Mouse (Mus musculus) embryonic fibroblast, embryonic 13.5 days (primary cell): ENCODE data around the gene Bcat1.

Experiments
- CTCF ChIP-seq: IDR thresholded peaks from 2 replicates; pipeline ENCODE4 v1.5.1; 2011; ENCODE audit warnings: mild to moderate bottlenecking, control low read depth, low read length, moderate library complexity, borderline replicate concordance; ENCODE audit not compliant: insufficient read depth
- POLR2A ChIP-seq: IDR thresholded peaks from 2 replicates; pipeline ENCODE4 v1.6.1; 2011; ENCODE audit warnings: low read depth, mild to moderate bottlenecking, control low read depth, low read length, moderate library complexity

DNA sequence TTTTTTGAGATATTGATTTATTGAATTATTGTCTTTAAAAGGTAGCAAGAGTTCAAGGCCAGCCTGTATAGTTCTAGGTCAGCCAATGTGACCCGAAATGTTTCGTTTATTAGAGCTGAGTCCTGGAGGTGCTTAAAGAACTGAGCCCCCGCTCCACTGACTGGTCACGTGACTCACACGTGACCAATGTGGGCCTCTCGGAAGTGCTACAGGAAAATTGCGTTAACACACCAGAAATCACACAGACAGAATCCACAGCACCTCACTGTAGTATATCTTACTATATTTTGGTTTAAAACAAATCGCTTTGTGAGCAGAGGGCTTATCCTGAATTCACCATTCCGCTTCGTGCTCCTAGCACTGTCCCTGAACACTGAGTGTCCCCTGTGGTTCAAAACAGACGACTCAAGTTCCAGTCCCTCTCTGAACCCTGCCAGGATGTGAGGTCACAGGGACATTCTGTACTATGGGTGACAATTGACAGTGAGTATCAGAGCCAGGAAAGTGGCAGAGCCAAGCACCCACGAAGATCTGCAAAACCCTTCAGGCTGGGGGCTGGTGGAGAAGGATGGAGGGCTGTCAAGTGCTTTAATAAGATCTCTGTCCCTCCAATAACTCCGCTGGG is 29.6 kb downstream of the Bcat1 start:
- TF ChIP-seq CTCF = no peak
- TF ChIP-seq POLR2A = no peak
